Mouse (Mus musculus): ENCODE measurements around the gene Cytl1.

The Cytl1 gene

DNA sequence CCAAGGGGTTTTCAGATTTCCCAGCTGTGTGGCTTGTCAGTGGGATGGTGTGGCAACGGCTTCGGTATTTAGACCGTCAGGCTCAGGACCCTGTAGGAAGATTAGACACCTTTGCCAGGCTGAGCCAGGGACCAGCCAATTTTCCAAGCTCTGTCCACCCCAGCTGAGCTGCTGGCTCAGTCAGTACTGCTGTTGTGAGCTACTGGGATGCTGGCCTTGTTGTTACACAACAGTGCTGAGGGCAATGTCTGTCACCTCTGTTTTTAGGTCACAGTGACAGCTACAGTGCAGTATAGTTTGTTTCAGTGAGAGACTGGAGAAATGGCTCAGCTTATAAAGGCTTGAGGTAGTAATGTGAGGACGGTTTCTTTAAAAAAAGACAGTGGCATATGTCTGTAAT lies 38.7 kb downstream of the Cytl1 start:
- no peak for DNase-seq

GRCm38 (mm10) chr5:37775681-37776080 lies 40.4 kb downstream of the Cytl1 start:
- no peak for DNase-seq

- no peak for DNase-seq
Observed at GRCm38 (mm10) chr5:37783306-37783705, 48.0 kb downstream of the Cytl1 start.

- DNase-seq: no peak
Observed at GRCm38 (mm10) chr5:37784847-37785391, 49.6 kb downstream of the Cytl1 start.

All from cerebellum, adult 18-20 months (tissue).